Mouse (Mus musculus): ENCODE measurements around the gene Dhrs4. TPM values are rescaled to one million over a fixed set of nuclear protein-coding genes. Genes with fewer than 3 reads are reported as not detected.

Dhrs4 gene
- 69.5 and 75.3 TPM in 2 replicates for polyA plus RNA-seq (2015; fragmentation: Nextera tagmentation; extraction: Ambion mirVana)

DNA sequence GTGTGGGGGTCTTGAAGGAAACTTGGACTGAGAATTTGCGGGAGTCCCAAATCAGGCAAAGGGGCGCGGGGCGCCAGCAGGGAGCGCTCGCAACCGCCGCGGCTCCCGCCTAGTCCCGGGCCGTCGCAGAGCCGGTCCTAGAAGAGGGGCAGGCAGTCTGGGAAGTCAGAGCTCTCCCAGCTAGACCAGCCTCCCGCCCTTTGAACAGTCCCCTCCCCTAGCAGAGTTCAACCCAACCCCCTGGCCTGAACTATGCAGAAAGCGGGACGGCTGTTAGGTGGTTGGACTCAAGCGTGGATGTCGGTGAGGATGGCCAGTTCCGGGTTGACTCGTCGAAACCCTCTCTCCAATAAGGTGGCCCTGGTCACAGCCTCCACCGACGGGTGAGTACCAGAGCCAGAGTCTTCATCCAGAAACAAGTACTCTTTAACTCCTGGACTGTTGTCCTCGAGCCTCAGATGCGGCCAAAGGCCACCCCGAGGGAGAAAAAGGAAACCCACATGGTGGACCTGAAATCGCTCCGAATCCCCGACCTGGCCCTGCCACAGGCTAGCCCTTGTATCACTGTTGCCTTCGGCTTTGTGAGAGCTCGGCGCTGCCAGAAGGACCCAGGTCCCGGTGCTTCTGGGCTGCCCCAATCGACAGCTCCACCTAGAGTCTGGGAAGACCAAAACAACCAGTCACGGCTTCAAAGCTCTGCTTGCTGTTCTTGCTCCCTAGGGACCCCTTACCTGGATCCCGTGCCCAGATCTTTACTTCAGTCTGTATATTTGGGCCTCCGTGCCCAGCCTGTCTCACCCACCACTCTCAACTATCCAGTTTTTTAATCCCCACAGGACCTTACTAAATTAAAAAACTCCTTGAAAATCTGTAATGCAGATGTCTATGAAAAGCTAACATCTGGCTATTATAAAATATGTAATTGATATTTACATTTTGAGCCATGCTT, at the start of gene Dhrs4:
Gene Dhrs4 (plus strand): TSS at position 108 of the 949 bp plus-strand sequence.

DNA sequence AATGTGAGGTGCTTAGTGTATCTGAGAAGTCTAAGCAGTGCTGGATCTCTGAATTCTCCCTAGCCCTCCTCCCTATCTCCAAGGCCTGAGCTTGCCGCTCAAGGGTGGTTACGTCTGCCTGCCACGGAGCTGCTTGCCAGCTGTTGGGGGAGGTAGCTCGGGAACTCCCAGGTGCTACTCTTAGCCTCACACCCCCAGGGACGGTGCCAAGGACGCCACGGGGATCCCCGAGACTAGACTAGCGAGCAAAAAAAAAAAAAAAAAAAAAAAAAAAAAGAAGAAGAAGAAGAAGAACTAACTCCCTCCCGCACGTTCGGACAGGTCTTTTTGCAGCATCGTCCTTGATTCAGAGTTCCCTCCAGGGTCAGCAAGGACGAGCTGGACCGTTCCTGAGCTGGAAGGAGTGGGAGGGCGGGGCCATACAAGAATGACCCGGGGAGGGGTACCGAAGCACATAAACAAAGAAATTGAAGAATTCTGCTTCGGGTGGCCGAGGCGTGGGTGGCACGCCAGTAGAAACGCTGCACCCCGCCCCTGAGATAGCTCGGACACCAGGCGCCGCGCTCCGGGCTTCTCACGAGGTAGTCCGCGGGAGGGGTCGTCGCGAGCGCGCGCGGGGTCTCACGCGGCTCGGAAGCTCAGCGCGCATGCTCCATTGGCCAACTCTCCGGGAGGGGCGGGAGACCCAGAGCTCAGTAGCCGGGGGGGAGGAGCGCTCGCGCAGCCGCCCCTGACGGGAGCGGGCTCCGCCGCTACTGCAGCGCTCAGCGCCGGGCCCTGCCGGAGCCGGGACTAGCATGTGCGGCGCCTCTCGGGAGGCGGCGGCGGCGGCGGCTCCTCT, 12.0 kb downstream of the Dhrs4 start, which contains the start of gene Carmil3:
Gene Carmil3 (plus strand): TSS at position 291 of the 841 bp plus-strand sequence.

GRCm38 (mm10) chr14:55510125-55510731, 31.7 kb downstream of the Dhrs4 start, which contains the start of gene Cpne6:
Gene Cpne6, plus strand, starts transcription at chr14:55510445.

GRCm38 (mm10) chr14:55524785-55525184, 46.2 kb downstream of the Dhrs4 start, which contains the start of gene Nrl:
Gene Nrl, minus strand, starts transcription at chr14:55524981.

Other genes with a start within 250 kb of the Dhrs4 start
- 0.37 and 0.76 TPM in 2 replicates for gene Carmil3, start 11.9 kb downstream of the Dhrs4 start, polyA plus RNA-seq (2015; fragmentation: Nextera tagmentation; extraction: Ambion mirVana)
- 0.10 and 0.12 TPM in 2 replicates for gene Cpne6, start 31.7 kb downstream of the Dhrs4 start, polyA plus RNA-seq (2015; fragmentation: Nextera tagmentation; extraction: Ambion mirVana)
- gene Nrl, start 46.2 kb downstream of the Dhrs4 start, polyA plus RNA-seq (2015; fragmentation: Nextera tagmentation; extraction: Ambion mirVana): not detected in 2 replicates
- gene Pck2, start 61.5 kb downstream of the Dhrs4 start, polyA plus RNA-seq (2015; fragmentation: Nextera tagmentation; extraction: Ambion mirVana): 74.2 and 76.3 TPM in 2 replicates
- gene Dcaf11, start 81.2 kb downstream of the Dhrs4 start, polyA plus RNA-seq (2015; fragmentation: Nextera tagmentation; extraction: Ambion mirVana): 36.9 and 41.9 TPM in 2 replicates
- gene A730061H03Rik, start 81.6 kb downstream of the Dhrs4 start, polyA plus RNA-seq (2015; fragmentation: Nextera tagmentation; extraction: Ambion mirVana): 2.7 and 3.2 TPM in 2 replicates
- gene Fitm1, start 96.9 kb downstream of the Dhrs4 start, polyA plus RNA-seq (2015; fragmentation: Nextera tagmentation; extraction: Ambion mirVana): 0.37 and 0.45 TPM in 2 replicates
- 145 and 162 TPM in 2 replicates for gene Psme1, start 99.4 kb downstream of the Dhrs4 start, polyA plus RNA-seq (2015; fragmentation: Nextera tagmentation; extraction: Ambion mirVana)
- 46.7 and 47.4 TPM in 2 replicates for gene Emc9, start 106.5 kb downstream of the Dhrs4 start, polyA plus RNA-seq (2015; fragmentation: Nextera tagmentation; extraction: Ambion mirVana)
- 233 and 255 TPM in 2 replicates for gene Psme2, start 112.4 kb downstream of the Dhrs4 start, polyA plus RNA-seq (2015; fragmentation: Nextera tagmentation; extraction: Ambion mirVana)
- gene Rnf31, start 113.0 kb downstream of the Dhrs4 start, polyA plus RNA-seq (2015; fragmentation: Nextera tagmentation; extraction: Ambion mirVana): 16.4 and 19.3 TPM in 2 replicates
- gene Irf9, start 124.8 kb downstream of the Dhrs4 start, polyA plus RNA-seq (2015; fragmentation: Nextera tagmentation; extraction: Ambion mirVana): 34.6 and 38.5 TPM in 2 replicates
- gene Rec8, start 139.3 kb downstream of the Dhrs4 start, polyA plus RNA-seq (2015; fragmentation: Nextera tagmentation; extraction: Ambion mirVana): 5.8 and 7.8 TPM in 2 replicates
- gene Ipo4, start 157.2 kb downstream of the Dhrs4 start, polyA plus RNA-seq (2015; fragmentation: Nextera tagmentation; extraction: Ambion mirVana): 24.1 and 28.0 TPM in 2 replicates
- 0.64 and 1.7 TPM in 2 replicates for gene Gm49378, start 159.1 kb downstream of the Dhrs4 start, polyA plus RNA-seq (2015; fragmentation: Nextera tagmentation; extraction: Ambion mirVana)
- 56.5 and 57.4 TPM in 2 replicates for gene Tm9sf1, start 165.0 kb downstream of the Dhrs4 start, polyA plus RNA-seq (2015; fragmentation: Nextera tagmentation; extraction: Ambion mirVana)
- gene Tssk4, start 171.4 kb downstream of the Dhrs4 start, polyA plus RNA-seq (2015; fragmentation: Nextera tagmentation; extraction: Ambion mirVana): 0.56 and 0.63 TPM in 2 replicates
- 30.4 TPM in 2 replicates for gene Mdp1, start 181.8 kb downstream of the Dhrs4 start, polyA plus RNA-seq (2015; fragmentation: Nextera tagmentation; extraction: Ambion mirVana)
- 27.5 and 30.5 TPM in 2 replicates for gene Gmpr2, start 193.2 kb downstream of the Dhrs4 start, polyA plus RNA-seq (2015; fragmentation: Nextera tagmentation; extraction: Ambion mirVana)
- 303 and 330 TPM in 2 replicates for gene Nedd8, start 193.4 kb downstream of the Dhrs4 start, polyA plus RNA-seq (2015; fragmentation: Nextera tagmentation; extraction: Ambion mirVana)
- gene Tinf2, start 203.1 kb downstream of the Dhrs4 start, polyA plus RNA-seq (2015; fragmentation: Nextera tagmentation; extraction: Ambion mirVana): 25.8 and 29.4 TPM in 2 replicates
- gene Tgm1, start 235.2 kb downstream of the Dhrs4 start, polyA plus RNA-seq (2015; fragmentation: Nextera tagmentation; extraction: Ambion mirVana): 1.5 and 2.0 TPM in 2 replicates
- gene Rabggta, start 243.5 kb downstream of the Dhrs4 start, polyA plus RNA-seq (2015; fragmentation: Nextera tagmentation; extraction: Ambion mirVana): 9.9 and 14.2 TPM in 2 replicates

All from spleen, postnatal 0 days (tissue).